Mouse (Mus musculus): ENCODE results near the gene Ephb1. TPM values are rescaled to one million over a fixed set of nuclear protein-coding genes. Genes with fewer than 3 reads are reported as not detected.

Gene Ephb1
- total and polyA plus RNA-seq, 3 experiments: not detected

- no peak overlapping the region for H3K4me3 ChIP-seq (replicated peaks in 1 of 3; ENCODE audit: low read depth in 2 of 3, low read length in 2 of 3, poor library complexity in 1 of 3)
- H3K9ac ChIP-seq (ENCODE audit: insufficient read depth, low read depth): no peak overlapping the region
- in situ Hi-C loops (cut with MboI; ENCODE audit: low pct_ligation_motif_present, low pct_unique_long_range_greater_than_20kb, low sequenced_read_pairs): no loop called here
- H3K4me2 ChIP-seq (ENCODE audit: insufficient read depth, low read depth, poor library complexity, severe bottlenecking): no peak overlapping the region
- no peaks in the 10 kb centered on the region for H3K27me3 ChIP-seq (replicated peaks)
- no peaks in the 10 kb centered on the region for H3K4me1 ChIP-seq (ENCODE audit: control insufficient read depth in 1 of 2, insufficient read depth in 2 of 2)
- dilution Hi-C loops (cut with MboI; ENCODE audit: extremely low pct_ligation_motif_present, extremely low pct_unique_long_range_greater_than_20kb, low sequenced_read_pairs): no loop called here
- no peaks in the 10 kb centered on the region for H3K36me3 ChIP-seq (replicated peaks in 1 of 2; ENCODE audit: control insufficient read depth in 1 of 2, insufficient read depth in 1 of 2, low read length in 1 of 2)
- no peak for TF ChIP-seq MEF2A (IDR thresholded peaks at IDR 0.05; ENCODE audit: borderline replicate concordance, low read depth, low read length)
- no peak for TF ChIP-seq CTCF (conservative IDR thresholded peaks at IDR 0.05 in 1 of 2, IDR thresholded peaks at IDR 0.05 in 1 of 2; ENCODE audit: low read depth in 2 of 2, low read length in 2 of 2)
- no peak for TF ChIP-seq MXI1 (IDR thresholded peaks at IDR 0.05; ENCODE audit: low read depth, low read length)
- TF ChIP-seq USF1 (IDR thresholded peaks at IDR 0.05; ENCODE audit: low read depth, low read length): no peak
- no peak for TF ChIP-seq JUND (conservative IDR thresholded peaks at IDR 0.05; ENCODE audit: low read depth, low read length)
- TF ChIP-seq ETS1 (conservative IDR thresholded peaks at IDR 0.05; ENCODE audit: low read depth, low read length): no peak
- no peak for TF ChIP-seq E2F4 (IDR thresholded peaks at IDR 0.05; ENCODE audit: insufficient replicate concordance, low read depth, low read length)
- TF ChIP-seq EP300 (IDR thresholded peaks at IDR 0.05; ENCODE audit: low read length): no peak
- no peak for TF ChIP-seq ZNF384 (IDR thresholded peaks at IDR 0.05; ENCODE audit: low read depth, low read length)
- no peak for TF ChIP-seq NELFE (IDR thresholded peaks at IDR 0.05; ENCODE audit: low read depth, low read length)
- TF ChIP-seq SIN3A (IDR thresholded peaks at IDR 0.05; ENCODE audit: low read length): no peak
- no peak for TF ChIP-seq IRF4 (IDR thresholded peaks at IDR 0.05; ENCODE audit: low read depth, low read length)
- TF ChIP-seq TCF12 (IDR thresholded peaks at IDR 0.05; ENCODE audit: low read depth, low read length): no peak
- TF ChIP-seq MAZ (IDR thresholded peaks at IDR 0.05; ENCODE audit: low read depth, low read length): no peak
- no peak for TF ChIP-seq GABPA (IDR thresholded peaks at IDR 0.05; ENCODE audit: insufficient replicate concordance, low read depth, low read length)
- DNase-seq (ENCODE audit: extremely low read depth): no peak
- H3K9me3 ChIP-seq (replicated peaks; ENCODE audit: low read length): peaks cover 90% of the 10 kb centered on the region
- H3K79me2 ChIP-seq (replicated peaks; ENCODE audit: control insufficient read depth, extremely low read depth, insufficient read depth, poor library complexity, severe bottlenecking): no peaks in the 10 kb centered on the region
- no peak overlapping the region for H3K27ac ChIP-seq (ENCODE audit: insufficient read depth, low read depth)
Observed at GRCm38 (mm10) chr9:102330266-102331060, 24.0 kb downstream of the Ephb1 start.

GRCm38 (mm10) chr9:102327625-102328150 lies 26.8 kb downstream of the Ephb1 start:
- Histone ChIP-seq H3K27me3 (replicated peaks) (no peaks in the 10 kb centered on the region), H3K9me3 (replicated peaks; ENCODE audit: low read length) (peaks cover 89% of the 10 kb centered on the region), H3K4me1 (ENCODE audit: control insufficient read depth in 1 of 2, insufficient read depth in 2 of 2) (no peaks in the 10 kb centered on the region), H3K79me2 (replicated peaks; ENCODE audit: control insufficient read depth, extremely low read depth, insufficient read depth, poor library complexity, severe bottlenecking) (no peaks in the 10 kb centered on the region), H3K36me3 (replicated peaks in 1 of 2; ENCODE audit: control insufficient read depth in 1 of 2, insufficient read depth in 1 of 2, low read length in 1 of 2) (no peaks in the 10 kb centered on the region), H3K9ac (ENCODE audit: insufficient read depth, low read depth) (no peak overlapping the region), H3K4me2 (ENCODE audit: insufficient read depth, low read depth, poor library complexity, severe bottlenecking) (no peak overlapping the region), H3K4me3 (replicated peaks in 1 of 3; ENCODE audit: low read depth in 2 of 3, low read length in 2 of 3, poor library complexity in 1 of 3) (no peak overlapping the region), H3K27ac (ENCODE audit: insufficient read depth, low read depth) (no peak overlapping the region)
- no peak for DNase-seq (ENCODE audit: extremely low read depth)
- in situ Hi-C loops (cut with MboI; ENCODE audit: low pct_ligation_motif_present, low pct_unique_long_range_greater_than_20kb, low sequenced_read_pairs) (no loop called here), dilution Hi-C loops (cut with MboI; ENCODE audit: extremely low pct_ligation_motif_present, extremely low pct_unique_long_range_greater_than_20kb, low sequenced_read_pairs) (no loop called here)
- TF ChIP-seq KAT2A (IDR thresholded peaks at IDR 0.05; ENCODE audit: insufficient replicate concordance, low read length): no peak
- TF ChIP-seq BHLHE40 (IDR thresholded peaks at IDR 0.05; ENCODE audit: low read depth, low read length): no peak
- no peak for TF ChIP-seq CHD1 (IDR thresholded peaks at IDR 0.05; ENCODE audit: low read depth, low read length)
- TF ChIP-seq ZKSCAN1 (IDR thresholded peaks at IDR 0.05; ENCODE audit: borderline replicate concordance, low read depth, low read length): no peak
- TF ChIP-seq POLR2A (IDR thresholded peaks at IDR 0.05; ENCODE audit: low read depth, low read length): no peak
- TF ChIP-seq CTCF (conservative IDR thresholded peaks at IDR 0.05 in 1 of 2, IDR thresholded peaks at IDR 0.05 in 1 of 2; ENCODE audit: low read depth in 2 of 2, low read length in 2 of 2): no peak
- no peak for TF ChIP-seq ZNF384 (IDR thresholded peaks at IDR 0.05; ENCODE audit: low read depth, low read length)
- no peak for TF ChIP-seq MXI1 (IDR thresholded peaks at IDR 0.05; ENCODE audit: low read depth, low read length)
- TF ChIP-seq HCFC1 (IDR thresholded peaks at IDR 0.05; ENCODE audit: low read depth, low read length): no peak
- no peak for TF ChIP-seq NRF1 (IDR thresholded peaks at IDR 0.05; ENCODE audit: low read depth, low read length)
- no peak for TF ChIP-seq SMC3 (IDR thresholded peaks at IDR 0.05; ENCODE audit: low read depth, low read length)
- TF ChIP-seq E2F4 (IDR thresholded peaks at IDR 0.05; ENCODE audit: insufficient replicate concordance, low read depth, low read length): no peak
- no peak for TF ChIP-seq IRF4 (IDR thresholded peaks at IDR 0.05; ENCODE audit: low read depth, low read length)
- no peak for TF ChIP-seq SIN3A (IDR thresholded peaks at IDR 0.05; ENCODE audit: low read length)
- no peak for TF ChIP-seq MAX (IDR thresholded peaks at IDR 0.05; ENCODE audit: low read length)
- TF ChIP-seq TBP (conservative IDR thresholded peaks at IDR 0.05; ENCODE audit: low read depth, low read length): no peak

Measured in CH12.LX (cell line).